Mouse (Mus musculus): ENCODE measurements at regions not wholly inside any gene's neighbourhood (a gene's known extent, or its start where the extent isn't known, plus 50 kb on each side); places are given as distances from the start of the nearest gene placed in this dataset.

- H3K4me3 ChIP-seq (ENCODE audit: low read depth, low read length): no peak overlapping the region
These were observed 183.0 kb upstream of the Pmfbp1 start for GRCm38 (mm10) chr8:109310670-109311386.

DNA sequence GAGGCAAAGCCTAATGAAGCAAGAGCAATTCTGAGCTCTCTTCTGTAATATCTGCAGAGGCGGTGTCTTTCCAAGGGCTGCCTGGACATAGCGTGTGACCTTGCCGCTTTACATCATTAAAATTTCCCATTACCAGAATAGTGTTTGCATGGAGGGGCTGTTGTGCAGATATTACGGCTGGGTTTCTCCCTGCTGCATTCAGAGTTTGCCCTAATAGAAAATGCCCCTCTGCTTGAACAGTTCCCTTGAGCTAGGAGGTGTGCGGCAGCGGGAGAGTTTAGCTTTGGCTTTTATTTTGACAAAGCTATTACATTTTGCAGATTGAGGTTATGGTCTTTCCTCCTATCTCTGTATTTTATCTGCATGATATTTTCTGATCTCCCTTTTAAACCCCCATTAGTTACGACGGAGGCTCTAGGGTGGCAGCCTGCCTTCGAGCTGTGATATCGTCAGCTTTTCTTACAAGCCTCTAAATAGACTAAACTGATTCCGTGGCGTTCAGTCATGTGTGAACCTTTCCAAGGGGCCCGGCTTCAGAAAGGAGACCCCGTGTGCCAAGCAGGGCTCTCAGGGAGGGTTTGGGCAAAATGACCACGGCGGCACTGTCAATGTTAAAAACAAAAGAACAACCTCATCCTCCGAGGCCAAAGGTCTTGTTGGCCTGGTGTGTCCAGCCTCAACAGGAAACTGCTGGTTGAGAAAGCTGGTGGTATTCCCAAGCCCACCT is 182.2 kb upstream of the Pmfbp1 start:
- Histone ChIP-seq H3K4me2 (ENCODE audit: low read depth, low read length) (peak overlapping the region; percentile 26), H3K4me3 (ENCODE audit: low read depth, low read length) (no peak overlapping the region), H3K4me1 (ENCODE audit: control insufficient read depth, insufficient read depth, low read length) (peaks cover 21% of the 10 kb centered on the region; the same call in 1 of the 2 replicates), H3K9me3 (ENCODE audit: control insufficient read depth, low read length) (no peaks in the 10 kb centered on the region), H3K9ac (replicated peaks; ENCODE audit: low read depth, low read length) (peak overlapping the region; percentile 16; the same call in 1 of the 2 replicates), H3K27me3 (ENCODE audit: control insufficient read depth, insufficient read depth, low read length) (no peaks in the 10 kb centered on the region), H3K27ac (ENCODE audit: low read depth, low read length) (peak overlapping the region; percentile 73), H3K36me3 (ENCODE audit: control insufficient read depth, insufficient read depth, low read length) (no peaks in the 10 kb centered on the region)
- WGBS: 11% methylated on average over 17 of the region's 17 CpGs
- ATAC-seq (ENCODE audit: low read depth): peak; percentile 68; the same call in 1 of the 2 replicates

More at GRCm38 (mm10) chr8:109310670-109311386, 183.0 kb upstream of the Pmfbp1 start:
- Histone ChIP-seq H3K9me3 (ENCODE audit: control insufficient read depth, low read length) (no peaks in the 10 kb centered on the region), H3K36me3 (ENCODE audit: control insufficient read depth, insufficient read depth, low read length) (no peaks in the 10 kb centered on the region), H3K9ac (replicated peaks; ENCODE audit: low read depth, low read length) (peak overlapping the region; percentile 16; the same call in 1 of the 2 replicates), H3K27me3 (ENCODE audit: control insufficient read depth, insufficient read depth, low read length) (no peaks in the 10 kb centered on the region), H3K4me2 (ENCODE audit: low read depth, low read length) (peak overlapping the region; percentile 26), H3K4me1 (ENCODE audit: control insufficient read depth, insufficient read depth, low read length) (peaks cover 21% of the 10 kb centered on the region; the same call in 1 of the 2 replicates), H3K27ac (ENCODE audit: low read depth, low read length) (peak overlapping the region; percentile 73)
- peak; percentile 60 for ATAC-seq (ENCODE audit: low read depth)
- WGBS: 23% methylated on average over 17 of the region's 17 CpGs

DNA sequence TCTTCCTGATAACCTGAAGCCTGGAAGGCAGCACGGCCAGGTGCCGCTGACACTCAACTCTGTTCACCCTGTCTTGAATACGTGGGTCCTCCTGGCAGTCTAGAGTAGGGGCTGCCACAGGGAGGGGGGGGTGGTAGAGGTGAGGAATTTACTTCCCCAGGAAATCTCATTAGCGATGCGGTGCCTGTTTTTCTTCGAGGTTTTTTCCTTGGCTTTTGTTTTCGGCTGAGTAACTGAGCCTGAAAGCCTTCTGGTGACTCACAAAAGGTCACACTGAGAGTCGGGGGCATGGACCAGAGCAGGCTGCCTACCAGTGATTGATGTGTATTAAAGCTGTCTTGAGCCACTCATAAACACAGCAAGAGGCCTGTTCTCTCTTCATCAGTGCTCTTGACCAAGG is 181.1 kb upstream of the Pmfbp1 start:
- H3K27me3 ChIP-seq (ENCODE audit: control insufficient read depth, insufficient read depth, low read length): no peaks in the 10 kb centered on the region
- H3K4me2 ChIP-seq (ENCODE audit: low read depth, low read length): no peak overlapping the region
- H3K4me3 ChIP-seq (ENCODE audit: low read depth, low read length): no peak overlapping the region
- ATAC-seq (ENCODE audit: low read depth): peak; percentile 41; the same call in 1 of the 2 replicates
- no peaks in the 10 kb centered on the region for H3K36me3 ChIP-seq (ENCODE audit: control insufficient read depth, insufficient read depth, low read length)
- no peaks in the 10 kb centered on the region for H3K9me3 ChIP-seq (ENCODE audit: control insufficient read depth, low read length)
- 0 out of 2 replicates have a peak overlapping the region, but pooled peaks have one; percentile 16 for H3K9ac ChIP-seq (replicated peaks; ENCODE audit: low read depth, low read length)
- peak overlapping the region; percentile 57; the same call in 1 of the 2 replicates for H3K27ac ChIP-seq (ENCODE audit: low read depth, low read length)
- peaks cover 21% of the 10 kb centered on the region; the same call in 1 of the 2 replicates for H3K4me1 ChIP-seq (ENCODE audit: control insufficient read depth, insufficient read depth, low read length)
- 6% methylated on average over 8 of the region's 8 CpGs for WGBS

GRCm38 (mm10) chr8:109320955-109321354 is 172.9 kb upstream of the Pmfbp1 start:
- no peaks in the 10 kb centered on the region for H3K9me3 ChIP-seq (ENCODE audit: control insufficient read depth, low read length)
- 0 out of 2 replicates have a peak overlapping the region, but pooled peaks have one; percentile 8 for H3K9ac ChIP-seq (replicated peaks; ENCODE audit: low read depth, low read length)
- H3K4me2 ChIP-seq (ENCODE audit: low read depth, low read length): no peak overlapping the region
- H3K27me3 ChIP-seq (ENCODE audit: control insufficient read depth, insufficient read depth, low read length): no peaks in the 10 kb centered on the region
- ATAC-seq (ENCODE audit: low read depth): no peak
- peaks cover 9% of the 10 kb centered on the region for H3K4me1 ChIP-seq (ENCODE audit: control insufficient read depth, insufficient read depth, low read length)
- no peaks in the 10 kb centered on the region for H3K36me3 ChIP-seq (ENCODE audit: control insufficient read depth, insufficient read depth, low read length)
- no peak overlapping the region for H3K4me3 ChIP-seq (ENCODE audit: low read depth, low read length)
- WGBS: 22% methylated on average over 11 of the region's 11 CpGs
- H3K27ac ChIP-seq (ENCODE audit: low read depth, low read length): peak overlapping the region; percentile 71

- H3K4me2 ChIP-seq (ENCODE audit: low read depth, low read length): no peak overlapping the region
- H3K36me3 ChIP-seq (ENCODE audit: control insufficient read depth, insufficient read depth, low read length): no peaks in the 10 kb centered on the region
- ATAC-seq (ENCODE audit: low read depth): no peak
- H3K4me1 ChIP-seq (ENCODE audit: control insufficient read depth, insufficient read depth, low read length): peaks cover 9% of the 10 kb centered on the region
- WGBS: 66% methylated on average over 2 of the region's 2 CpGs
- no peak overlapping the region for H3K27ac ChIP-seq (ENCODE audit: low read depth, low read length)
- H3K9ac ChIP-seq (replicated peaks; ENCODE audit: low read depth, low read length): no peak overlapping the region
- no peaks in the 10 kb centered on the region for H3K9me3 ChIP-seq (ENCODE audit: control insufficient read depth, low read length)
- H3K4me3 ChIP-seq (ENCODE audit: low read depth, low read length): no peak overlapping the region
- no peaks in the 10 kb centered on the region for H3K27me3 ChIP-seq (ENCODE audit: control insufficient read depth, insufficient read depth, low read length)
These were observed 170.5 kb upstream of the Pmfbp1 start for GRCm38 (mm10) chr8:109323351-109323750.

DNA sequence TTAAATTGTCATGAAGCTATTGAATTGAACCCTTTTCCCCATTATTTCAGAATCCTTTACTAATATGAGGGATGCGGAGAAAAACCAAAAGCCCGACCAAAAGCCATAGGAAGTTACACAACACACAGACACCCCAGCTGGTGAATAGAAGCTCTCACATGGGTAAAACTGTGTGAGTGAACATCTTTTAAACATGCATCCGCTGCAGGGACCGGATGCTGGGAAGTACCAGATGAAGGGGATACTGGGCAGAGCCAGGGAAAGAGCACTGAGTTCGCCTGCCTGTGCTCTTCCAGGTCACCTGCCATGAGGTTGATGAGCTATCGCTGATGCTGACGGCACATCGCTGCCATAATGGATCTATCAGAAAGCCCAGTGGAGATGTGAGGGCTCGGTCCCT is 169.6 kb upstream of the Pmfbp1 start:
- Histone ChIP-seq H3K27me3 (ENCODE audit: control insufficient read depth, insufficient read depth, low read length) (no peaks in the 10 kb centered on the region), H3K4me1 (ENCODE audit: control insufficient read depth, insufficient read depth, low read length) (peaks cover 9% of the 10 kb centered on the region), H3K4me2 (ENCODE audit: low read depth, low read length) (no peak overlapping the region), H3K27ac (ENCODE audit: low read depth, low read length) (no peak overlapping the region), H3K36me3 (ENCODE audit: control insufficient read depth, insufficient read depth, low read length) (no peaks in the 10 kb centered on the region), H3K4me3 (ENCODE audit: low read depth, low read length) (no peak overlapping the region), H3K9me3 (ENCODE audit: control insufficient read depth, low read length) (no peaks in the 10 kb centered on the region), H3K9ac (replicated peaks; ENCODE audit: low read depth, low read length) (no peak overlapping the region)
- ATAC-seq (ENCODE audit: low read depth): no peak
- WGBS: 64% methylated on average over 9 of the region's 9 CpGs

- 25% methylated on average over 7 of the region's 7 CpGs for WGBS
- ATAC-seq (ENCODE audit: low read depth): no peak
- Histone ChIP-seq H3K4me1 (ENCODE audit: control insufficient read depth, insufficient read depth, low read length) (0 out of 2 replicates have a peak, but pooled peaks cover 4% of the 10 kb centered on the region), H3K27ac (ENCODE audit: low read depth, low read length) (no peak overlapping the region), H3K4me3 (ENCODE audit: low read depth, low read length) (no peak overlapping the region), H3K9ac (replicated peaks; ENCODE audit: low read depth, low read length) (no peak overlapping the region), H3K27me3 (ENCODE audit: control insufficient read depth, insufficient read depth, low read length) (no peaks in the 10 kb centered on the region), H3K36me3 (ENCODE audit: control insufficient read depth, insufficient read depth, low read length) (no peaks in the 10 kb centered on the region), H3K4me2 (ENCODE audit: low read depth, low read length) (no peak overlapping the region), H3K9me3 (ENCODE audit: control insufficient read depth, low read length) (no peaks in the 10 kb centered on the region)
These were observed 157.6 kb upstream of the Pmfbp1 start for GRCm38 (mm10) chr8:109336203-109336602.

DNA sequence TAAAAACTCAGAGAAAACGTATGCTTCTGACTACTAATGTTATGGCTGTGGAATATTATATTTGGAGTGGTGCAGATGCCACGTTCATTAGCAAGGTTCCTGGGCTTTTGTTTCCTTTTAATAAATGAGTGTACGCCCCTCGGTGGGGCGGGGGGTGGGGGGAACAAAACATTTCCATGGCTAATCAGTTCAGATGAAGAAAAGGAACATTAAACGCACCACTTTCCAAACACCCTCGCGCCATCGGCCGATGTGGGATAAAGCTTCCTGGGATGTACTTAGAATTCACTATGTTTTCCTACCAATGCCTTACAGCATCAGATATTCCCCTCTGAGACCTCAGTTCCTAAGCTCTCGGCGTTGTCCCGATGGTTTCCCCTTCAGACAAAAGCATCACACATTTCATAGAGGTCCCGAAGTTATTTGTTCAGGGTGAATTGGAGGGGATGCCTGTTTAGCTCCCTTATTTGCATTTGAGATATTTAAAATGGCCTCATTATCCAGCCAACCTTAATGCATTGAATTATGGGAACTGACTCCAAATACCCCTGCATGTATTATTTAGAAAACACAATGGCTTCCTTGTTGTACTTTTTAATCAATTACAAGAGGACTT is 155.5 kb upstream of the Pmfbp1 start:
- 0 out of 2 replicates have a peak, but pooled peaks cover 4% of the 10 kb centered on the region for H3K4me1 ChIP-seq (ENCODE audit: control insufficient read depth, insufficient read depth, low read length)
- no peaks in the 10 kb centered on the region for H3K9me3 ChIP-seq (ENCODE audit: control insufficient read depth, low read length)
- H3K4me2 ChIP-seq (ENCODE audit: low read depth, low read length): peak overlapping the region; percentile 42
- H3K27ac ChIP-seq (ENCODE audit: low read depth, low read length): peak overlapping the region; percentile 45; the same call in 1 of the 2 replicates
- no peak for ATAC-seq (ENCODE audit: low read depth)
- H3K27me3 ChIP-seq (ENCODE audit: control insufficient read depth, insufficient read depth, low read length): no peaks in the 10 kb centered on the region
- no peaks in the 10 kb centered on the region for H3K36me3 ChIP-seq (ENCODE audit: control insufficient read depth, insufficient read depth, low read length)
- 30% methylated on average over 14 of the region's 14 CpGs for WGBS
- 0 out of 2 replicates have a peak overlapping the region, but pooled peaks have one; percentile 21 for H3K9ac ChIP-seq (replicated peaks; ENCODE audit: low read depth, low read length)
- peak overlapping the region; percentile 12; the same call in 1 of the 2 replicates for H3K4me3 ChIP-seq (ENCODE audit: low read depth, low read length)

All from neural tube, embryonic 14.5 days (tissue).